Mouse (Mus musculus): ENCODE measurements around the gene Mrpl55.

The Mrpl55 gene

GRCm38 (mm10) chr11:59202081-59202995, at the start of gene Mrpl55:
Gene Mrpl55, plus strand, starts transcription at chr11:59202486.
- peak; percentile 94 to 96 for DNase-seq (ENCODE audit: inconsistent age in 2 of 2, low spot score in 1 of 2)

DNA sequence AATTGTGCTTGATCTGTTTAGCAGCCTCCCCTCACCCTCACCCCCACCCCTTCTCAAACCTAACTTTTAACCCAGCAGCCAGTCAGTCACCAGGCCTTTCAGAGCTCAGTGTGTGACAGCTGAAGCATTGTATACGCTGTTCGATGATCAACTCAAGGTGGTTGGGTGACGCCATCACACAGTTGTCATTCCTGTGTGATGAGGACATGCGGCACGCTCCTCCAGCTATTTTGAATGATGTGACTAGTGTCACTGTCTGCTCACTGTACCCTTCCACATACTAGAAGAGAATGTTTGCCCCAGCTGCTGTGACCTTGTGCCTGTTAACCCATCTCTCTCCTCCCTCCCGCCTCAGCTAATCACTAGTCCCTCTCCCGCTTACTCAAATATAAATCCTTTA, 48.1 kb upstream of the Mrpl55 start:
- peak; percentile 71 to 75 for DNase-seq (ENCODE audit: inconsistent age in 2 of 2, low spot score in 1 of 2)

- no peak for DNase-seq (ENCODE audit: inconsistent age in 2 of 2, low spot score in 1 of 2)
These were observed 46.4 kb upstream of the Mrpl55 start for GRCm38 (mm10) chr11:59155900-59156299.

GRCm38 (mm10) chr11:59159099-59159498, 43.2 kb upstream of the Mrpl55 start:
- DNase-seq (ENCODE audit: inconsistent age in 2 of 2, low spot score in 1 of 2) = no peak

GRCm38 (mm10) chr11:59159558-59159957, 42.7 kb upstream of the Mrpl55 start:
- no peak for DNase-seq (ENCODE audit: inconsistent age in 2 of 2, low spot score in 1 of 2)

GRCm38 (mm10) chr11:59161398-59161797, 40.9 kb upstream of the Mrpl55 start:
- no peak for DNase-seq (ENCODE audit: inconsistent age in 2 of 2, low spot score in 1 of 2)

- DNase-seq (ENCODE audit: inconsistent age in 2 of 2, low spot score in 1 of 2) = no peak
These were observed 39.6 kb upstream of the Mrpl55 start for GRCm38 (mm10) chr11:59162443-59163254.

DNA sequence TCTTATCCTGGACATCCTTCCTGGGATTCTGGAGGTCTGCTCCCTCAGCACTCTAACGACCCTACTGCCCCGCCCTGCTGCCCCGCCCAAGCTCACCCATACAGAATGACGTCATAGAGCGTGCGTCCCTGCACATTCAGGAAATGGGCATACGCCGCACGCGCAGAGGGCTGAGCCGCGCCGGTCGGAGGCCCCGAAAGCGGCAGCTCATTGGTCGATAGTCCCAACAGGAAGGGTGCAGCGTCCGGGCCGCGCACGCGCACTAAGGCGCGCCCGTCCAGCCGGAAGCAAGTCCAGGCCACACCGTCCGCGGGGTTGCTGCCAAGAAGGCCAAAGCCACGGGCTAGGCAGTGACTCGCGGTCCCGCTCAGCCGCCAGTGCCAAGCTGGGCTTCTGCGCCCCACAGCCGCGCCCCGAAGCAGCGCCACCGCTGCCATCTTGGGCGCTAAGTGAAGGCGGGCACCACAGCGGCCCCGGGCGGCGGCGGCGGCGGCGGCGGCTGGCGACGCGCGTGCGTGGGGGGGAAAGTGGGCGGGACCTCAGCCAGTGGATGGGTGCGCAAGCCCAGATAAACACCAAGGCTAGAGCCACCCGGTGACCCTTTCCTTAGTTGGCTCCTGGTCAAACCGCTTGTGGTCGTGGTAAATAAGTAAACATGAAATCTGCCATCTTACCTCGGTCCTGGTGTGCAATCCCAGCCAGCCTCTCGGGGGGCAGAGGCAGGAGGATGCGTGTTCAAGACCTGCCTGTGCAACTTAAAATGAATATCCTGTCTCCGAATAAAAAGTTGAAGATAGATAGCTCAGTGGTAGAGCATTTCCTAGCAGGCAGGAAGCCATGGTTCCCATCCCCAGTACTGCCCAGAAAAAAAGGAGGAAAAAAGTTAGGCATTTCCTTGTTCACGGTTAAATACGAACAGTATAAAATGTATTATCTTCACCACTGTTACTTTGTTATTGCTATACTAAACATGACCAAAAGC, 38.7 kb upstream of the Mrpl55 start, which contains the start of gene Iba57:
Gene Iba57, minus strand, starts transcription at position 485 of the 982 bp plus-strand sequence.
- DNase-seq (ENCODE audit: inconsistent age in 2 of 2, low spot score in 1 of 2) = peak; percentile 99

DNA sequence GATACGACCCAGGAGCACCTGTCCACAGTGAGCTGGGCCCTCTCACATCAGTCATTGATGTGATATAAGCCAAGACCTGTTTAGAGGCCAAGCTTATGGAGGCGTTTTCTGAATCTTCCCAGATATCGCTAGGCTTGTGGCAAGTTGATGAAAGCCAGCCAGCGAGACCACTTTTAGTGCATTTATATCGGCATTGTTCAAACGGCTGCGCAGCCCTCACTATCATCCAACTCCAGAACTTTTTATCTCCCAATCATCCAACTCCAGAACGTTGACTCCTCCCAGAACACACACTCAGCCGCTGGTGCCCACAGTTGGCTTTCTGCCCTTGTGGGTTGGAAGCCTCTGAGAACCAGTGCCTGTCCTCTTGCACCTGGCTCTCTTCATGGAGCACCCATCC, 37.9 kb upstream of the Mrpl55 start:
- no peak for DNase-seq (ENCODE audit: inconsistent age in 2 of 2, low spot score in 1 of 2)

DNA sequence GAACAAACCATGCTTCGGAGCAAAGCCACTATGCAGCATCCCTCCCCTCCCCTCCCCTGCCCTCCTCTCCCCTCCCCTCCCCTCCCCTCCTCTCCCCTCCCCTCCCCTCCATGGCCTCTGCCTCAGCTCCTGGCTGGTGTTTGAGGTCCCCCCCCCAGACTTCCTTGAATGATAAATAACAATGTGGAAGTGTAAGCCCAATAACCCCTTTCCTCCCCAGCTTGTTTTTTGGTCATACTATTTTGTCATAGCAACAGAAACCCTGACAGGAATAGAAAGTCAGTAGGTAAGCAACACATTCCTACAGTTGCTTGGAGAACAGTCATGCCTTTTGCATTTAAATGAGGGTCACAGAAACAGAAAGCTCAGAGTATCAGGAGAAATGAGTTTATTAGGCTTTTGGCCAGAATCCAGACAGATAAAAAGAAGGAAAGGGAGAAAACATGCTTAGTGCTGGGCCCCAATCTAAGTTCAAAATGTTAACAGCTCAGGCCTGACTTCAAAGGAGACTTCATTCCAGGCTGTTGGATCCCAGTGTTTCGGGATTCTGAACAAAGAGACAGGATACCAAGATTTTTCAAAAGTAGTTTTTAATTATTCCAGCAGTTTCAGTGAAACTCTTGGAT, 36.6 kb upstream of the Mrpl55 start:
- no peak for DNase-seq (ENCODE audit: inconsistent age in 2 of 2, low spot score in 1 of 2)

GRCm38 (mm10) chr11:59169807-59170206, 32.5 kb upstream of the Mrpl55 start:
- no peak for DNase-seq (ENCODE audit: inconsistent age in 2 of 2, low spot score in 1 of 2)

DNA sequence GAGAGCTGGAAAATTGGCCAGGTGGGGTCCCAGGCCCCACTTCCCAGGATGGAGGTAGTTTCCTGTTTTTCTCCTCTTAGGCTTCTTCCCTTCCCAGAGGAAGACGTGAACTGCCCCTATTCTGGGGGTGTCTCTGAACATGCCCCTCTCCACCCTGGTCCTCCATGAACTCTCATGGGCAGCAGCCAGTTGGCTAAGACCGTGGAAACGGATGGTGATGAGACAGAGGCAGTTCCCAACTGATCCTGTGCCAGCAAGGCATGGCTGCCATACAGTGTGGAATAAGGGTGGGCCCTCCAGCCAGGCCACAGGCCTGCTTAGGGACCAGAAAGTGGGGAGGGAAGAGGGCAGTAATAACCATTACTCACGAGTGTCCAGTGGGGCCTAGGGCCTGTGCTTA, 31.7 kb upstream of the Mrpl55 start:
- DNase-seq (ENCODE audit: inconsistent age in 2 of 2, low spot score in 1 of 2) = no peak

- no peak for DNase-seq (ENCODE audit: inconsistent age in 2 of 2, low spot score in 1 of 2)
These were observed 28.0 kb upstream of the Mrpl55 start for GRCm38 (mm10) chr11:59174189-59174838.

DNA sequence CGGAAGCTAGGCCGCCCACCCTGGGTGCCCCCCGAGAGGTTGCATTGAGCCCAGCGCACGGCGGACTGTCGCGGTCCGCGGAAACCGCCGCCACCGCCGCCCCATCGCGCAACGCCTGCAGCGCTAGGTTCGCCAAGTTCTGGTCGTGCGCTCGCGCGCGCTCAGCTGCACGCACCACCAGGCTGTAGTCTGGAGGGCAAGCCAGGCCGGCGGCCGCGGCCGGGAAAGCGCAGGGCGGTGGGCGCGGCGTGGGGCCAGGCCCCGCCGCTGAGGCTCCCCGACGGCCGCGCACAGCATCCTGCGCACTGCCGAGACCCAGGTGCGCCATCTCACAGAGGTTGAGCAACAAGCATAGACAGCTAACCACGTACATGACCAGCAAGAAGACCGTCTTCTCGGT, 25.8 kb upstream of the Mrpl55 start:
- DNase-seq (ENCODE audit: inconsistent age in 2 of 2, low spot score in 1 of 2) = no peak

DNA sequence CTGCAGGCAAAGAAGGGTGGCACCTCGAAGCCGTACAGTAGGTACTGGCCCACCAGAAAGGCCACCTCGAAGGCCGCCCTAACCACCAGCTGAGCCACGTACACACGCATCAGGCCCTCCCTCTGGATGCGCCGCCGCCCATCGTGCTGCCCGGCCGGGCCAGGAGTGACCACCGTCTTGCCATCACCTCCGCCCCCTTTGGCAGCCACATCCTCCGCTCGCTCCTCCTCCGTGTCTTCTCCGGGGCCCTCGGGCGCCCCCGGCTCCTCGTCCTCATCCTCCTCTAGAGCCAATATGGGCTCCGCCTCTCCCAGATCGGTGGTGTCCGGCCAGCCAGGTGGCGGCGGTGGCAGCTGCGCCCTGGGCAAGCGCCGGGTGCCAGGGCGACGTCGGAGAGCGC, 25.4 kb upstream of the Mrpl55 start:
- DNase-seq (ENCODE audit: inconsistent age in 2 of 2, low spot score in 1 of 2) = no peak

- DNase-seq (ENCODE audit: inconsistent age in 2 of 2, low spot score in 1 of 2) = peak; percentile 75 to 79
These were observed 19.4 kb upstream of the Mrpl55 start, which contains the start of gene Gjc2 for GRCm38 (mm10) chr11:59182864-59183331. Gene Gjc2, minus strand, starts transcription at chr11:59183213.

DNA sequence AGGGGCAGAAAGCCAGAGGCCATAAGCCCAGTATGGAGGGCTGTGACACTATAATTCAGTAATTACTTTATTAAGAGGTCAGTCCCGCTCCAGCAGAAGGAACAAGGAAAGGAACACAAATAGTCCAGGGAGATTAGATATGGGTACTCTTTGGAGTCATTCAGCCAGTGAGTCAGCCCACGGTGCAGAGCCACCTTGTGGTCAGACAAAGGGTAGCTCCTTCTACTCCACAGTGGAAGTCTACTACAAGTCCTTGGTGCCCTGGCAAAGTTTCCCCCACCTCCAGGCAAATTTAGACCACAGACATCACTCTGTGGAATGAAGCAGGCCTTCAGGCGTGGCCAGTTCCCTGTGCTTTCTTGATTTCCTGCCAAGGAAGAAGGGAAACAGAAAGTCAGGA, 18.5 kb upstream of the Mrpl55 start:
- DNase-seq (ENCODE audit: inconsistent age in 2 of 2, low spot score in 1 of 2) = peak; percentile 76 to 85

GRCm38 (mm10) chr11:59185490-59185889, 16.8 kb upstream of the Mrpl55 start:
- no peak for DNase-seq (ENCODE audit: inconsistent age in 2 of 2, low spot score in 1 of 2)

DNA sequence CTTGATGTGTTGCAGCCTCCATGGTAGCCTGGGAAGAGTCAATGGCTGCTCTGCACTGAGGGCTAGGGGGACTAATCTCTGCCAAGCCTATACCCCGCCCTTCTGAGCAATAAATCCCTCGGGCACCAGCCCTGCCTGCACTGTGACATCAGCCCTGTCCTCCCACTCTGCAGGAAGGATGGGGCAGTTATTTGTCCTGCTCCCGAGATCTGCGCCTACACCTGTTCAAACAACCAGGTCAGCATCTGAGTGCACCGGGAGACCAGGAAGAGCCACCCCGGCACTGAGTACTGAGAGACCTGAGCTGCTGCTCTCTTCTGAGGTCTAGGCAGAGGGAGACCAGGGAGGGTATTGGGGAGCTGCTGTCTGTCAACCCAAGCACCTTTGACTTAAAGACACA, 14.6 kb upstream of the Mrpl55 start:
- DNase-seq (ENCODE audit: inconsistent age in 2 of 2, low spot score in 1 of 2) = no peak

Data from adrenal gland, adult (tissue).